Mouse (Mus musculus): ENCODE measurements around the gene Olfr1377. TPM values are rescaled to one million over a fixed set of nuclear protein-coding genes. Genes with fewer than 3 reads are reported as not detected.

Gene Olfr1377
- not detected in 2 replicates for polyA plus RNA-seq (2015; fragmentation: Nextera tagmentation; extraction: Ambion mirVana)

DNA sequence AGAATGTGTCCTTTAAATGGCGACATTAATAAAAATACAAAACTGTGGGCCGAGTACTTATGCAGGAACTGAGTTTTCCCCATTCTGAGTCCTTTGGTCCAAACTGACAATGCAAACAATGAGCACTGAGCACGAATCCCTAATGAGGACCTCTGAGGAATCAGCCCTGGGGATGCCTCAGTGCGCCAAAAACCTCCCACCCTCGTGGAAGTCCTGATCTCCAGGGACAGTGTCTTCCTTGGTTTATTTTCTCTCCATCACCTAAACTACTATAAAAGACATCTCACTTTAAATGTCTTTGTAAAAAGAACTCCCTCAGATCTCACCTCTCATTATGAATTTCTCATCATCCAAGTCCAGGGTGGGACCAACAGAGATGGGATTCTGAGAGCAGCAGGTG, at the start of gene Olfr1377:
Olfr1377 (plus strand) TSS at position 301 of the 400 bp plus-strand sequence.
- H3K9ac ChIP-seq (ENCODE audit: low read depth, low read length): no peak within 1 kb of the TSS
- no peak within 1 kb of the TSS for H3K27ac ChIP-seq (ENCODE audit: low read length)
- H3K4me3 ChIP-seq (ENCODE audit: low read depth, low read length): no peak within 1 kb of the TSS
- 68% methylated on average over 5 of the region's 5 CpGs for WGBS
- H3K4me1 ChIP-seq (ENCODE audit: control insufficient read depth, insufficient read depth, low read length): no peaks in the 10 kb centered on the region
- H3K4me2 ChIP-seq (ENCODE audit: low read length): no peak within 1 kb of the TSS
- no peaks in the 10 kb centered on the region for H3K36me3 ChIP-seq (ENCODE audit: control insufficient read depth, insufficient read depth, low read length)
- no peak for ATAC-seq
- H3K9me3 ChIP-seq (replicated peaks; ENCODE audit: control insufficient read depth, low read length, poor library complexity, severe bottlenecking): no peaks in the 10 kb centered on the region
- H3K27me3 ChIP-seq (ENCODE audit: control insufficient read depth, insufficient read depth, low read depth, low read length): no peaks in the 10 kb centered on the region

DNA sequence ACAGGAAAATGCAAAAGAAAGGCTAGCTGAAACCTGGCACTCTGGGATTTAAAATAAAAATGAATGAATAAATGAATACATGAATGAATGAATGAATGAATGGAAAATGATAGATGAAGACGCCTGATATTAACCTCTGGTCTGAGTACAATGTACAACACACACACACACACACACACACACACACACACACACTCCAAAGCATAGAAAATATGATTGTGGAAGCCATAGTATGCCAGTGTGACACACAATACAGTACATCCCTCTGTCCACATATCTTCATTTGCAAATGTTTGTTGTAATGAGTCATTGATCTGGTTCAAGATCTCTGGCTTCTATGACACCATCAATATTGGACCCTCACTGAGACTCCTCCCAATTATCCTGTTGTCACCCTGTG, 49.7 kb upstream of the Olfr1377 start:
- no peaks in the 10 kb centered on the region for H3K27me3 ChIP-seq (ENCODE audit: control insufficient read depth, insufficient read depth, low read depth, low read length)
- no peak overlapping the region for H3K9ac ChIP-seq (ENCODE audit: low read depth, low read length)
- H3K4me1 ChIP-seq (ENCODE audit: control insufficient read depth, insufficient read depth, low read length): peaks cover 5% of the 10 kb centered on the region; the same call in 1 of the 2 replicates
- peak overlapping the region; percentile 61 for H3K4me2 ChIP-seq (ENCODE audit: low read length)
- peak overlapping the region; percentile 89 for H3K27ac ChIP-seq (ENCODE audit: low read length)
- H3K36me3 ChIP-seq (ENCODE audit: control insufficient read depth, insufficient read depth, low read length): no peaks in the 10 kb centered on the region
- H3K9me3 ChIP-seq (replicated peaks; ENCODE audit: control insufficient read depth, low read length, poor library complexity, severe bottlenecking): no peaks in the 10 kb centered on the region
- ATAC-seq: peak; percentile 65
- peak overlapping the region; percentile 70 for H3K4me3 ChIP-seq (ENCODE audit: low read depth, low read length)
- WGBS: 56% methylated on average over 1 of the region's 1 CpGs

DNA sequence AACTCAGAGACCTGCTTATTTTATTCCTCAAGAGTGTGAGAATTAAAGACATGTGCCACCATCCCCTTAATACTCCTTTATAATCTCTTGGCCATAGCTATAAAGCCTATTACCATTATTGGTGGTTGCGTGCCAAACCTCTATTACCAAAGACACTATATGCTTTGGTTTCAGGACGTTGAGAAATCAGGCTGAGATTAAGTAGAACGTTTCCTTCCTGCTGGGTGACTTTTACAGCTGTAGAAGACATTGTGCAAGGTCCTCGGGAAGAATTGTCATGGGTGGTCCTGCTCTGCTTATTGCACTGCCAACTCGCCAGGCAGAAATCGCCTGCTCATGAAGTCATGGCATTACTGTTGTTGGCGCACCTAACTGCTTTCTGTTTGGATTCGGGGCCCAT, 43.3 kb upstream of the Olfr1377 start:
- H3K4me2 ChIP-seq (ENCODE audit: low read length): no peak overlapping the region
- no peaks in the 10 kb centered on the region for H3K36me3 ChIP-seq (ENCODE audit: control insufficient read depth, insufficient read depth, low read length)
- no peaks in the 10 kb centered on the region for H3K27me3 ChIP-seq (ENCODE audit: control insufficient read depth, insufficient read depth, low read depth, low read length)
- no peak for ATAC-seq
- no peaks in the 10 kb centered on the region for H3K4me1 ChIP-seq (ENCODE audit: control insufficient read depth, insufficient read depth, low read length)
- no peak overlapping the region for H3K4me3 ChIP-seq (ENCODE audit: low read depth, low read length)
- no peaks in the 10 kb centered on the region for H3K9me3 ChIP-seq (replicated peaks; ENCODE audit: control insufficient read depth, low read length, poor library complexity, severe bottlenecking)
- WGBS: 78% methylated on average over 8 of the region's 8 CpGs
- no peak overlapping the region for H3K27ac ChIP-seq (ENCODE audit: low read length)
- no peak overlapping the region for H3K9ac ChIP-seq (ENCODE audit: low read depth, low read length)

DNA sequence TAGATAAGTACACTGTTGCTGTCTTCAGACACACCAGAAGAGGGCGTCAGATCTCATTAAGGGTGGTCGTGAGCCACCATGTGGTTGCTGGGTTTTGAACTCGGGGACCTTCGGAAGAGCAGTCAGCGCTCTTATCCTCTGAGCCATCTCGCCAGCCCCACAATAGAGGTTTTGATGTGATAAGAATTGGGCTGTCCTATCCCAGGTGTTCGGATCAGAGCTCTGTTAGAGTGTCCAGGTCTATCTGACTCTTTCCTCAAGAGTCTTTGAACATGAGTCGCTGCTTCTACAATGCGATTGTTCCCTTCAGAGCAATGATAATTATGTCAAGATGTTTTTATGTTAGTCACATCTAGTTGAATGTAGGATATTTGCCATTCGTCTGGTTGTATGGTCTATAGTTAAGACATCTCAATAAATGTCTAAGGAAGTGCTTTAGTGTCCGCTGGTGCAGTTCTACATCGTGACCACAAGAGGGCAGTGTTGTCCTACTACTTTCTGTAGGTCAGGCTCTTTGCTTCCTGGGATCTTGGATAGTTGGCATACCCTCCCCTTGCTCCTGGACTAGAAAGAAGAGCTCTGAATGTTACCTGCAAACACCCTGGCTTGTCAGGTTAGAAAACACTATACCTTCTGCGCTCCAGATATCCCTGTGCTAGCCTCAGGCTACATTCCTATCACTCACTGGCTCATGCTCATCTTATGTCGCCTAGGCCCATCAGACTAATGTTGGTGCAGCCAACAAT, 42.0 kb upstream of the Olfr1377 start:
- H3K9me3 ChIP-seq (replicated peaks; ENCODE audit: control insufficient read depth, low read length, poor library complexity, severe bottlenecking): no peaks in the 10 kb centered on the region
- WGBS: 39% methylated on average over 14 of the region's 14 CpGs

DNA sequence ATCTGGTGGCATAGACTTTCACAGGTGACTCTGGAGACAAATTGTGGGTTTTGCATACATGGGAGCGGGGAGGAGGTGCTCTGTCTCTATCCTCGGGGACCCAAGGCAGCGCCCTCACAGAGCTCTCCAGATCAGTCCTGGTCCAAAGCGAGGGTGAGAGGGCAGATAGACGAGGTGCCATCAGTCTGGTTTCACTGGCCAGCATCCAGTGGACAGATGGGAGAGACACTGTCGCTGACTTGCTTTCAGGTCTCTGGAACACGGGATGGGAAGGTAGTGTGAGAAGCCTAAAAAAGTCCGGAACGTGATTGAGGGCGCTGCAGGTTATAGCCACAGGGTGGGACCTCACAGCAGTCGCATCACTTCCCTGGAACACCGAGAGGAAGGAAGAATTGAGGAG, 39.4 kb upstream of the Olfr1377 start:
- Histone ChIP-seq H3K36me3 (ENCODE audit: control insufficient read depth, insufficient read depth, low read length) (no peaks in the 10 kb centered on the region), H3K27ac (ENCODE audit: low read length) (no peak overlapping the region), H3K27me3 (ENCODE audit: control insufficient read depth, insufficient read depth, low read depth, low read length) (no peaks in the 10 kb centered on the region), H3K9ac (ENCODE audit: low read depth, low read length) (no peak overlapping the region), H3K9me3 (replicated peaks; ENCODE audit: control insufficient read depth, low read length, poor library complexity, severe bottlenecking) (no peaks in the 10 kb centered on the region), H3K4me1 (ENCODE audit: control insufficient read depth, insufficient read depth, low read length) (no peaks in the 10 kb centered on the region), H3K4me3 (ENCODE audit: low read depth, low read length) (no peak overlapping the region), H3K4me2 (ENCODE audit: low read length) (no peak overlapping the region)
- ATAC-seq: no peak
- 76% methylated on average over 12 of the region's 12 CpGs for WGBS

More for the DNA sequence above, 42.0 kb upstream of the Olfr1377 start:
- Histone ChIP-seq H3K27ac (ENCODE audit: low read length) (no peak overlapping the region), H3K9ac (ENCODE audit: low read depth, low read length) (no peak overlapping the region), H3K4me1 (ENCODE audit: control insufficient read depth, insufficient read depth, low read length) (no peaks in the 10 kb centered on the region), H3K4me2 (ENCODE audit: low read length) (no peak overlapping the region), H3K36me3 (ENCODE audit: control insufficient read depth, insufficient read depth, low read length) (no peaks in the 10 kb centered on the region), H3K27me3 (ENCODE audit: control insufficient read depth, insufficient read depth, low read depth, low read length) (no peaks in the 10 kb centered on the region), H3K4me3 (ENCODE audit: low read depth, low read length) (no peak overlapping the region)
- peak; percentile 73 for ATAC-seq

DNA sequence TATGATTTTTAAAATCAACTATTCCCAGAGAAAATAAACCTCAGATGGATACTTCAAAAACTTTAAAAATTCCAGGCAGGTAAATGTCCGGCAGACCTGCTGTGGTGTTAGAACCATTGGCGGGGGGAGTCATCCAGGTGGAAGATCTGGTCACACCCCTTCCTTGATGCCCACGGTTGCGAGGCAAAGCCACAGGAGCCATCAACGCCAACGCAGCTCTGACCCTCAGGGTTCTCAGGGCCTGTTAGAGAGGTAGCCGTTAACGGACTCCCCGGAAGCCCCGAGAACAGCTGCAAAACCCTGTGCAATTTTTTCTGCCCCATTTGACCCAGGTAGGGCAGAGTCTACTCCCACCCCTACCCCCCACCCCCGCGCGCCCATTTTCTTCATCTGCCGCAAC, 38.3 kb upstream of the Olfr1377 start, which contains the start of gene 4933414I15Rik:
4933414I15Rik (minus strand) TSS at position 260 of the 400 bp plus-strand sequence.
- no peak within 1 kb of the TSS for H3K9ac ChIP-seq (ENCODE audit: low read depth, low read length)
- H3K27ac ChIP-seq (ENCODE audit: low read length): no peak within 1 kb of the TSS
- no peak within 1 kb of the TSS for H3K4me2 ChIP-seq (ENCODE audit: low read length)
- WGBS: 79% methylated on average over 14 of the region's 14 CpGs
- H3K36me3 ChIP-seq (ENCODE audit: control insufficient read depth, insufficient read depth, low read length): no peaks in the 10 kb centered on the region
- H3K4me1 ChIP-seq (ENCODE audit: control insufficient read depth, insufficient read depth, low read length): no peaks in the 10 kb centered on the region
- no peak for ATAC-seq
- no peaks in the 10 kb centered on the region for H3K27me3 ChIP-seq (ENCODE audit: control insufficient read depth, insufficient read depth, low read depth, low read length)
- no peaks in the 10 kb centered on the region for H3K9me3 ChIP-seq (replicated peaks; ENCODE audit: control insufficient read depth, low read length, poor library complexity, severe bottlenecking)
- no peak within 1 kb of the TSS for H3K4me3 ChIP-seq (ENCODE audit: low read depth, low read length)

DNA sequence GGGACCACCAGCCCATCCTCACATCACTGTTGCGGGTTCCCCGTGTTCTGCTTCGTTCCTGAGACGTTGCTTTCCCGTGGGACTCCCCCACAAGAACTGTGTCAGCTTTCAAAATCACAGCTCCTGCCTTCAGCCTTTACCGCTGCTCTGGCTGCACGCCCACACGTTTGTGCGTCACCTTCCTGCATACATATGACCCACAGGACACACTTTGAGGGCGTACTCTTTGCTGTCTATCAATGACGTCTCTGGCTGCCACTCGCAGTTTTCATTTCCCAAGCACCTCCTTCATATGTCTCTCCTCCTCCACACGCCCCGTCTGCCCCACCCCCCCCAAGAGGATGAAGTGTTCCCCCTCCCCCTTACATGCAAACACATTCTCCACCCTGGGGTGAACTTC, 29.5 kb upstream of the Olfr1377 start:
- H3K9ac ChIP-seq (ENCODE audit: low read depth, low read length): no peak overlapping the region
- no peak overlapping the region for H3K4me2 ChIP-seq (ENCODE audit: low read length)
- no peaks in the 10 kb centered on the region for H3K9me3 ChIP-seq (replicated peaks; ENCODE audit: control insufficient read depth, low read length, poor library complexity, severe bottlenecking)
- no peak overlapping the region for H3K27ac ChIP-seq (ENCODE audit: low read length)
- H3K36me3 ChIP-seq (ENCODE audit: control insufficient read depth, insufficient read depth, low read length): no peaks in the 10 kb centered on the region
- no peak for ATAC-seq
- H3K4me3 ChIP-seq (ENCODE audit: low read depth, low read length): no peak overlapping the region
- no peaks in the 10 kb centered on the region for H3K4me1 ChIP-seq (ENCODE audit: control insufficient read depth, insufficient read depth, low read length)
- no peaks in the 10 kb centered on the region for H3K27me3 ChIP-seq (ENCODE audit: control insufficient read depth, insufficient read depth, low read depth, low read length)
- 62% methylated on average over 14 of the region's 14 CpGs for WGBS

DNA sequence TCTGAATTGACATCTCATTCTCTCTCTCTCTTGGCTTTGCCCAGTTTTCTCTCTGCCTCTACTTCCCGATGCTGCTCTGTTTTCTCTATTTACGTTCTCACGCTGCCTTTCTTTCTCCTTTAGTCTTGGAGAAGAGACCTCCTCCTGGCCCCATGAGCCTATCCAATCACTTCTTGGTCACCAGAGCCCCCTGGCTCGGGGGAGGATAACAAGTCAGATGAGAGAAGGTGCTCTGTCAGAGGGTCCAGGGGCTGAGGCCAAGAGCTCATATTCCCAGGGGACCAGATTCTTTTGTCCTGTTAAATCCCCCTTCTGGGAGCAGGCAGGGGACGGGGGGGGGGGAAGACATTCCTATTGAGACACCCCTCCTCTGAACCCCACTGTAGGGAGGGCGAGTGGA, 28.1 kb upstream of the Olfr1377 start, which contains the start of gene Prop1:
Prop1 (minus strand) TSS at position 101 of the 400 bp plus-strand sequence.
- Histone ChIP-seq H3K9me3 (replicated peaks; ENCODE audit: control insufficient read depth, low read length, poor library complexity, severe bottlenecking) (no peaks in the 10 kb centered on the region), H3K36me3 (ENCODE audit: control insufficient read depth, insufficient read depth, low read length) (no peaks in the 10 kb centered on the region), H3K4me2 (ENCODE audit: low read length) (no peak within 1 kb of the TSS), H3K27me3 (ENCODE audit: control insufficient read depth, insufficient read depth, low read depth, low read length) (no peaks in the 10 kb centered on the region), H3K9ac (ENCODE audit: low read depth, low read length) (no peak within 1 kb of the TSS), H3K4me3 (ENCODE audit: low read depth, low read length) (no peak within 1 kb of the TSS), H3K27ac (ENCODE audit: low read length) (no peak within 1 kb of the TSS), H3K4me1 (ENCODE audit: control insufficient read depth, insufficient read depth, low read length) (no peaks in the 10 kb centered on the region)
- WGBS: 66% methylated on average over 6 of the region's 6 CpGs
- ATAC-seq: no peak

DNA sequence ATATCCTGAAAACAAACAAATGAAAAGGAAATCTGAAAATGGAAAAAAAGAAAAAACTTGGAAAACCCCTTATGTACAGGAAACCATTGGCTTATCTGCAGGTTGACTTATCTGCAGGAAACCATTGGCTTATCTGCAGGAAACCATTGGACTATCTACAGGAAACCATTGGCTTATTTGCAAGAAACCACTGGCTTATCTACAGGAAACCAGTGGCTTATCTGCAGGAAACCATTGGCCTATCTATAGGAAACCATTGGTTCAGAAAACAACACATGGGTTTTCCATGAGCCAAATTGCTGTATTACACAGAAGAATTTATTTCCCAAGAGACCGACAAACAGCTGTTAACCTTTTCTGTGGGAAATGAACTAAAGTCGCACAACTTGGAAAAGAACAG, 16.9 kb upstream of the Olfr1377 start:
- no peak for ATAC-seq
- WGBS: 86% methylated on average over 2 of the region's 2 CpGs
- no peaks in the 10 kb centered on the region for H3K9me3 ChIP-seq (replicated peaks; ENCODE audit: control insufficient read depth, low read length, poor library complexity, severe bottlenecking)
- H3K27ac ChIP-seq (ENCODE audit: low read length): no peak overlapping the region
- no peak overlapping the region for H3K4me2 ChIP-seq (ENCODE audit: low read length)
- H3K4me1 ChIP-seq (ENCODE audit: control insufficient read depth, insufficient read depth, low read length): no peaks in the 10 kb centered on the region
- no peaks in the 10 kb centered on the region for H3K27me3 ChIP-seq (ENCODE audit: control insufficient read depth, insufficient read depth, low read depth, low read length)
- no peaks in the 10 kb centered on the region for H3K36me3 ChIP-seq (ENCODE audit: control insufficient read depth, insufficient read depth, low read length)
- no peak overlapping the region for H3K4me3 ChIP-seq (ENCODE audit: low read depth, low read length)
- no peak overlapping the region for H3K9ac ChIP-seq (ENCODE audit: low read depth, low read length)
